Mouse (Mus musculus) cerebellum, adult 8-10 months (tissue): ENCODE measurements around the gene Cep128.
"Not testable (repeated sequence)": the region's sequence is repeated elsewhere in the genome, so short reads cannot be mapped to it uniquely, and the experiment has no call there.

Source experiments
- DNase-seq: peaks from one replicate; pipeline ENCODE4 v3.0.0; 2022

Cep128 gene

GRCm38 (mm10) chr12:91384281-91385017 is at the start of gene Cep128, which contains the start of gene Tshr:
Cep128 (minus strand) TSS chr12:91384409.
Tshr (plus strand) TSS chr12:91384563.
- peak; percentile 90 for DNase-seq

GRCm38 (mm10) chr12:91427129-91427528 is 42.9 kb upstream of the Cep128 start:
- DNase-seq, result no peak

GRCm38 (mm10) chr12:91426499-91426898 is 42.3 kb upstream of the Cep128 start:
- DNase-seq, result no peak

- peak; percentile 12 for DNase-seq
These were observed 39.1 kb upstream of the Cep128 start for GRCm38 (mm10) chr12:91423125-91423820.

- no peak for DNase-seq
These were observed 37.1 kb upstream of the Cep128 start for GRCm38 (mm10) chr12:91421272-91421671.

GRCm38 (mm10) chr12:91418791-91419190 is 34.6 kb upstream of the Cep128 start:
- peak; percentile 29 for DNase-seq

- no peak for DNase-seq
These were observed 32.6 kb upstream of the Cep128 start for GRCm38 (mm10) chr12:91416828-91417227.

- DNase-seq, result no peak
These were observed 30.9 kb upstream of the Cep128 start for GRCm38 (mm10) chr12:91415112-91415511.

- no peak for DNase-seq
These were observed 28.4 kb upstream of the Cep128 start for GRCm38 (mm10) chr12:91412461-91413182.

GRCm38 (mm10) chr12:91410306-91410705 is 26.1 kb upstream of the Cep128 start:
- DNase-seq, result no peak

GRCm38 (mm10) chr12:91401049-91401352 is 16.8 kb upstream of the Cep128 start:
- no peak for DNase-seq

GRCm38 (mm10) chr12:91400232-91401048 is 16.2 kb upstream of the Cep128 start:
- DNase-seq, result peak; percentile 50

- peak; percentile 7 for DNase-seq
These were observed 519 bp downstream of the Cep128 start for GRCm38 (mm10) chr12:91383516-91384264.

GRCm38 (mm10) chr12:91369173-91369572 is 15.0 kb downstream of the Cep128 start:
- DNase-seq, result no peak

GRCm38 (mm10) chr12:91353783-91354182 is 30.4 kb downstream of the Cep128 start:
- DNase-seq, result no peak

- DNase-seq, result not testable (repeated sequence)
These were observed 45.6 kb downstream of the Cep128 start for GRCm38 (mm10) chr12:91338656-91339055.

GRCm38 (mm10) chr12:91327527-91327926 is 56.7 kb downstream of the Cep128 start:
- DNase-seq, result no peak

GRCm38 (mm10) chr12:91326104-91326503 is 58.1 kb downstream of the Cep128 start:
- DNase-seq, result peak; percentile 54

GRCm38 (mm10) chr12:91315026-91315425 is 69.2 kb downstream of the Cep128 start:
- DNase-seq, result no peak

- DNase-seq, result peak; percentile 36
These were observed 70.1 kb downstream of the Cep128 start for GRCm38 (mm10) chr12:91313974-91314587.

- DNase-seq, result no peak
These were observed 71.6 kb downstream of the Cep128 start for GRCm38 (mm10) chr12:91312591-91312990.

- no peak for DNase-seq
These were observed 76.5 kb downstream of the Cep128 start for GRCm38 (mm10) chr12:91307733-91308132.
